Mouse (Mus musculus) lung, postnatal 0 days (tissue): ENCODE measurements at regions not wholly inside any gene's neighbourhood (a gene's known extent, or its start where the extent isn't known, plus 50 kb on each side); places are given as distances from the start of the nearest gene placed in this dataset.

ENCODE experiments used
- CTCF ChIP-seq: IDR thresholded peaks from 2 replicates; pipeline ENCODE4 v1.5.1; 2016; ENCODE audit warnings: antibody characterized with exemption, mild to moderate bottlenecking
- EP300 ChIP-seq: IDR thresholded peaks from 2 replicates; pipeline ENCODE4 v1.6.1; 2016; ENCODE audit warnings: antibody characterized with exemption, mild to moderate bottlenecking, control low read depth

- TF ChIP-seq CTCF (no peak), EP300 (no peak)
Observed at GRCm38 (mm10) chr2:171562656-171563055, 480.6 kb downstream of the Cbln4 start.
